Mouse (Mus musculus): ENCODE measurements around the gene Dtx4. TPM values are rescaled to one million over a fixed set of nuclear protein-coding genes. Genes with fewer than 3 reads are reported as not detected.
"Not testable (repeated sequence)": the region's sequence is repeated elsewhere in the genome, so short reads cannot be mapped to it uniquely, and the experiment has no call there.

Gene Dtx4
- total RNA-seq (2014; rRNA removed), result 54.7 and 55.6 TPM in 2 replicates
- 23.3 and 24.6 TPM in 2 replicates for polyA plus RNA-seq (2015; fragmentation: Nextera tagmentation; extraction: Ambion mirVana)

DNA sequence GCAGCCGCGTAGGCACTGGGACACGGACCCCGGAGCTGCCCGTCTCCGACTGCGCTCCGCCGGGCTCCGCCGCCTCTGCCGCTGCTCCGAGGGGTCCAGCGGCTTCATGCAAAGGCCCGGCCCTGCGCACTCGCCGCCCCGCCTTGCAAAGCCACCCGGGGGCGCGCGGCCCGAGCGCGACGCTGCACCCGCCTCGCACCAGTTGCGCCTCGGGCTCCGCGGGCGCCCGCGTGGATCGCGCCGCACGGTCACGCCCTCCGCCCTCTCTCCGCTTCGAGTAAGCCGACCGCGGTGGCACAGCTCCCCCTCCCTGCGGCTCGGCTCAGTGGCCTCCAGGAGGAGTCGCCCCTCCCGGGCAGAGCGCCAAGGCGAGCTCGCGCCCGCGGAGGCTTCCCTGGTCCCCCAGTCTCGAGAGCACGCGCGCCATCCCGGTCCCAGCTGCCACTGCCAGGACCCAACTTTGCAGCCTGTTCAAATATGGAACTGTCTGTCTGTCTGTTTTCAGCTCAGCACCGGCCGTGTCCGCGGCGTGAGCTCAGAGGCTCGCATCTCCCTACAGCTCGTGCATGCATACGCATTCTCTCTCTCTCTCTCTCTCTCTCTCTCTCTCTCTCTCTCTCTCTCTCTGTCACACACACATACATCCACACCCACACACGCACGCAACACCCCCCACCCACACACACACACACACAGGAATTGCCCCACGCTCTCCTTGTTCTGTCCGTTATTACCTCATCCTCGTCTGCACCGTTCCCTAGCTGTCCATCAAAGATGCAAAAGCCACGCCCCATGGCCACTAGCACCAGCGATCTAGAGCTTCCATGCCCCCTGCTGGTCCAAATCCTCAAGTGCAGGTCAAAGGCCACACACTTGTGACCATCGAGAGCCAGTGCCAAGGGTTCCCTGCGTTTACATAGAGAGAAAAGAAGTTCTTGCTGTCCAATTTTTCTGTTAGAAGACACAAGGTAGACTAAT is at the start of gene Dtx4:
TSS of gene Dtx4 (minus strand) at position 85 of the 978 bp plus-strand sequence.
- WGBS, result 5% methylated on average over 73 of the region's 80 CpGs
- peak; percentile 93 for ATAC-seq

DNA sequence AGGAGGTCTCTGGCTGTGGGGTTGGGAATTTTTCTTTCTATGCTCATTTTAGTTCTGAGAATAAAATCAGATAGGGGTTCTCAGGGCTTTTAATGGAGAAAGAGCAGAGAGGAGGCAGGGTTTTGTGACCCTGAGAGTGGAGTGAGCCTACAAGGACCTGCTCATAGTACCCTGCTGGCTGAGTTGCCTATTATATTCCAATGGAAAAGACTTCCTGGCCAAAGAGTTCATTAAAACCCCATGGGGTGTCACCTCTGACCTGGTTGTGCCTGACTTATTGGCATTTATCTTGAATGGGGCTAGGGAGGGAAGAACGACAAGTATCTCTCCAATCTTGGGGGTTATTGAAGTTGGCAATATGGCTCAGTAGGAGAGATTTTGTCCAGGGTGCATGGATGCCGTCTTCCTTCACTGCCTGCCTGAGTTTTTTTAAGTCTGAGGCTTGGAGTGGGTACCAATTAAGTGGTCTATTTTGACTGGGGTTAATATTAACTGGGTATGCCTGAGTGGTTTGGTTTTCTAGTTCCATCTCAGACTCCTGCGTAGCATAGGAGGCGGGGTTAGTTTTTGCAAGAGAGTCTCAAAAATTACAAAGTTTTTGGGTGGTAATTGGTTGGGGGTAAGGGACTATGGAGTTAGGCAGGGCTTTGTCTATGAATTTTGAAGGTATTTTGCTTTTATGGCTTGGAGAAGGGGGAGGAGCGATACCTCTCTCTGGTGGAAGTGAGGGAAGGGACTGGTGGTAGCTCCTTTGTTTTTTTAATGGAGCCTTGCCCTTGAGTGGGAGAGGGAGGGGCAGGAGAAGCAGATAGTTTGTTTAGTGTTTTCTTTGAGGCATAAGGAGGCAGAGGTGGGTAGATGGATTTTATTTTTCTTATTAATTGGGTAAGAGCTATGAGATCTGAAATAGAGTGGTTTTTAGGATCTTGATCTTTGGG is 49.0 kb upstream of the Dtx4 start:
- H3K27me3 ChIP-seq (ENCODE audit: insufficient read depth, low read length), result no peaks in the 10 kb centered on the region
- no peak for TF ChIP-seq CTCF (IDR thresholded peaks at IDR 0.05; ENCODE audit: low read depth)
- WGBS, result 56% methylated on average over 5 of the region's 5 CpGs
- no peak overlapping the region for H3K9ac ChIP-seq (replicated peaks; ENCODE audit: low read length)
- no peak overlapping the region for H3K27ac ChIP-seq
- H3K36me3 ChIP-seq (ENCODE audit: insufficient read depth, low read length), result no peaks in the 10 kb centered on the region
- no peak overlapping the region for H3K4me2 ChIP-seq (ENCODE audit: low read depth, low read length)
- no peaks in the 10 kb centered on the region for H3K9me3 ChIP-seq (ENCODE audit: low read length)
- H3K4me1 ChIP-seq (ENCODE audit: insufficient read depth, low read length), result no peaks in the 10 kb centered on the region
- H3K4me3 ChIP-seq (ENCODE audit: low read length), result no peak overlapping the region
- ATAC-seq, result no peak
- no peak for DNase-seq (ENCODE audit: low spot score)

More for the DNA sequence above, at the start of gene Dtx4:
- H3K27ac ChIP-seq, result peak within 1 kb of the TSS; percentile 92
- TF ChIP-seq CTCF (IDR thresholded peaks at IDR 0.05; ENCODE audit: low read depth), result peak; percentile 96
- no peaks in the 10 kb centered on the region for H3K9me3 ChIP-seq (ENCODE audit: low read length)
- no peaks in the 10 kb centered on the region for H3K27me3 ChIP-seq (ENCODE audit: insufficient read depth, low read length)
- H3K4me3 ChIP-seq (ENCODE audit: low read length), result peak within 1 kb of the TSS; percentile 68
- peak within 1 kb of the TSS; percentile 86 for H3K9ac ChIP-seq (replicated peaks; ENCODE audit: low read length)
- H3K4me1 ChIP-seq (ENCODE audit: insufficient read depth, low read length), result 0 out of 2 replicates have a peak, but pooled peaks cover 8% of the 10 kb centered on the region
- H3K4me2 ChIP-seq (ENCODE audit: low read depth, low read length), result peak within 1 kb of the TSS; percentile 72
- no peaks in the 10 kb centered on the region for H3K36me3 ChIP-seq (ENCODE audit: insufficient read depth, low read length)
- peak; percentile 97 for DNase-seq (ENCODE audit: low spot score)

DNA sequence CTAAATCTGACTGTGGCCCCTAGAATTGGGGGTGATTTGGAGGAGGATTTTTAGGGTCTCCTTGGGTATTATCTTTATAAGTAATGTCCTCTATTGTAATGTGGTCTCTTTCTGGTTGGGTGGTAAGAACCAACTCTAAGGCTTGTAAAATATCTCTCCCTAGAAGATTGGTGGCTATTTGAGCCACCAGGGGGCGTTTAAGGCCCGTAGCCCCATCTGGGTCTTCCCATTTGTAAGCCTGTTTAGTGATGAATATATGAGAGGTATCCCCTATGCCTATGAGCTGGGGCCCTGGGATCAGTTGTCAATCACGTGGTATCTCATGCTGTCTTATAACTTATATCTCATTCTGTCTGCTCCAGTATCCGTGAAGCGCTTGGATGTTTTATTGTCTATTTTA is 47.9 kb upstream of the Dtx4 start:
- peak; percentile 30 for TF ChIP-seq CTCF (IDR thresholded peaks at IDR 0.05; ENCODE audit: low read depth)
- no peaks in the 10 kb centered on the region for H3K4me1 ChIP-seq (ENCODE audit: insufficient read depth, low read length)
- H3K27ac ChIP-seq, result no peak overlapping the region
- ATAC-seq (no peak), DNase-seq (ENCODE audit: low spot score) (peak; percentile 3)
- no peaks in the 10 kb centered on the region for H3K27me3 ChIP-seq (ENCODE audit: insufficient read depth, low read length)
- H3K4me2 ChIP-seq (ENCODE audit: low read depth, low read length), result no peak overlapping the region
- H3K9me3 ChIP-seq (ENCODE audit: low read length), result no peaks in the 10 kb centered on the region
- WGBS, result 75% methylated on average over 5 of the region's 5 CpGs
- no peaks in the 10 kb centered on the region for H3K36me3 ChIP-seq (ENCODE audit: insufficient read depth, low read length)
- H3K9ac ChIP-seq (replicated peaks; ENCODE audit: low read length), result no peak overlapping the region
- no peak overlapping the region for H3K4me3 ChIP-seq (ENCODE audit: low read length)

DNA sequence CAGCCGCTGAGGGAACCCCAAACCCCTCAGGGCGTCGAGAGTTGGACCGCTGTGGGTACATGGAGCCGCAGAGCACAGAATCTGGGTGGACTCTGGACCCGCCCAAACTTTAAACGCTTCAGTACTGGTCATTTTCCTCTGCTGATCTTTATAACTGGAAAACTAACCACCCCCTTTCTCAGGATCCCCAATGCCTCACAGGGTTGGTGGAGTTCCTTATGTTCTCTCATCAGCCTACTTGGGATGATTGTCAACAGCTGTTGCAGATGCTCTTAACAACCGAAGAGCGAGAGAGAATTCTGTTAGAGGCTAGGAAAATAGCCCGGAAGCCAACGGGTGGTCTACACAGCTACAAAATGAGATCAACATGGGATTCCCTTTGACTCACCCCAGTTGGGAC is 44.2 kb upstream of the Dtx4 start, which contains the start of gene Fam111a:
TSS of gene Fam111a (plus strand) at position 301 of the 400 bp plus-strand sequence.
- not testable (repeated sequence) for ATAC-seq; H3K27me3 ChIP-seq (ENCODE audit: insufficient read depth, low read length); H3K27ac ChIP-seq; DNase-seq (ENCODE audit: low spot score); H3K4me2 ChIP-seq (ENCODE audit: low read depth, low read length); H3K9ac ChIP-seq (replicated peaks; ENCODE audit: low read length); H3K4me1 ChIP-seq (ENCODE audit: insufficient read depth, low read length); H3K9me3 ChIP-seq (ENCODE audit: low read length); H3K4me3 ChIP-seq (ENCODE audit: low read length); H3K36me3 ChIP-seq (ENCODE audit: insufficient read depth, low read length)
- 91% methylated on average over 11 of the region's 11 CpGs for WGBS

DNA sequence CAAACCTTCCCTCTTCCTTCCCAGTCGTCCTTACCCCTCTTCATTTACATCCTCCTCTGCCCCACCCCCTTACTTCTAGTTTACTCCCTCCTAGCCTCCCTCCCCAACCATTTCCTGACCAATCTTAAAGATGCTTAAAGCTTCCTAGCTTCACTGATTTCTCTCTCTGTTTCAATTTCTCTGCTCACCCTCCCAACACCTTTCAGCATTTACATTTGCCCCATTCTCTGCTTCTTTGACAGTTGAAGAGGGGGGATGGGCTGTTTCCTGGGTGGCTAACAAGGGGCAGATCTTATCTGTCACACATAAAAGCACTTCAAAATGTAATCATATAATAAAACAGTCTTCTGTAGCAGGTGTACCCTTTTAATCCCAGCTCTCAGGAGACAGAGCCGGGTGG is 40.4 kb upstream of the Dtx4 start:
- 32% methylated on average over 2 of the region's 2 CpGs for WGBS
- H3K4me1 ChIP-seq (ENCODE audit: insufficient read depth, low read length), result no peaks in the 10 kb centered on the region
- H3K4me3 ChIP-seq (ENCODE audit: low read length), result no peak overlapping the region
- no peak for TF ChIP-seq CTCF (IDR thresholded peaks at IDR 0.05; ENCODE audit: low read depth)
- ATAC-seq (no peak), DNase-seq (ENCODE audit: low spot score) (no peak)
- H3K9me3 ChIP-seq (ENCODE audit: low read length), result no peaks in the 10 kb centered on the region
- no peak overlapping the region for H3K9ac ChIP-seq (replicated peaks; ENCODE audit: low read length)
- H3K27ac ChIP-seq, result no peak overlapping the region
- H3K4me2 ChIP-seq (ENCODE audit: low read depth, low read length), result no peak overlapping the region
- H3K36me3 ChIP-seq (ENCODE audit: insufficient read depth, low read length), result no peaks in the 10 kb centered on the region
- H3K27me3 ChIP-seq (ENCODE audit: insufficient read depth, low read length), result no peaks in the 10 kb centered on the region

DNA sequence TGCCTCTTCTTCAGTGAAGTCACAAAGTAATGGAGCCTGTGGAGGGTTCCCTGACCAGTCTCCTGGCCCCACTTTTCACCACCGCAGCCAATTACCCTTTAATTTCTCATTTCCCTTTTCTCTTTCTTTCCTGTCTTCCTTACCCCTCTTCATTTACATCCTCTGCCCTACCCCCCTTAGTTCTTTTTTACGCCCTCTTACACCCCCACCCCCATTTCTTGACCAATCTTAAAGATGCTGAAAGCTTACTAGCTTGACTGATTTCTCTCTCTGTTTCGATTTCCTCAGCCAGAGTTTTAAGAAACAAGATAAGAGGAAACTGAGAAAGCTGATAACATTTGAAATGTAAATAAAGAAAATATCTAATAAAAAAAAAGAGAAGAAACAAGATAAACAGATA is 39.5 kb upstream of the Dtx4 start:
- H3K9ac ChIP-seq (replicated peaks; ENCODE audit: low read length), result no peak overlapping the region
- no peaks in the 10 kb centered on the region for H3K27me3 ChIP-seq (ENCODE audit: insufficient read depth, low read length)
- no peak for ATAC-seq
- no peak for DNase-seq (ENCODE audit: low spot score)
- H3K36me3 ChIP-seq (ENCODE audit: insufficient read depth, low read length), result no peaks in the 10 kb centered on the region
- TF ChIP-seq CTCF (IDR thresholded peaks at IDR 0.05; ENCODE audit: low read depth), result no peak
- no peaks in the 10 kb centered on the region for H3K9me3 ChIP-seq (ENCODE audit: low read length)
- H3K4me1 ChIP-seq (ENCODE audit: insufficient read depth, low read length), result no peaks in the 10 kb centered on the region
- no peak overlapping the region for H3K4me2 ChIP-seq (ENCODE audit: low read depth, low read length)
- 80% methylated on average over 3 of the region's 3 CpGs for WGBS
- H3K27ac ChIP-seq, result no peak overlapping the region
- no peak overlapping the region for H3K4me3 ChIP-seq (ENCODE audit: low read length)

Measured in hindbrain, postnatal 0 days (tissue).